8 mouse cellular contexts compared by ENCODE assay signal in genomic region chr12:30369786-30370185, GRCm38 (mm10). TPM values are rescaled to one million over a fixed set of nuclear protein-coding genes. Genes with fewer than 3 reads are reported as not detected.
A peak's percentile ranks its signal among the peaks of the same experiment; 100 is the strongest.
DNase-seq lines count a peak whose midpoint lies in the region; ATAC-seq and TF ChIP-seq lines count a peak whose summit lies in the region.

No protein-coding gene starts in this region.

- H3K4me2 ChIP-seq in neural tube, embryonic 11.5 days (ENCODE audit: low read depth): no peak overlapping the region

- H3K27ac ChIP-seq in thymus, adult 2 months (ENCODE audit: control insufficient read depth, insufficient read depth, low read length): no peak overlapping the region
- no peak overlapping the region for H3K27ac ChIP-seq in cortical plate, adult 2 months (ENCODE audit: insufficient read depth, low read length)
- H3K27ac ChIP-seq in kidney, adult 2 months (ENCODE audit: insufficient read depth, low read depth, low read length): no peak overlapping the region
- H3K27ac ChIP-seq in neural tube, embryonic 11.5 days (ENCODE audit: low read depth, low read length): no peak overlapping the region

- H3K9me3 ChIP-seq in neural tube, embryonic 11.5 days (ENCODE audit: control insufficient read depth, low read length): no peaks in the 10 kb centered on the region

- TF ChIP-seq CTCF in thymus, adult 2 months (IDR thresholded peaks at IDR 0.05; ENCODE audit: borderline replicate concordance, control insufficient read depth, extremely low read depth, insufficient read depth, low read length, poor library complexity): no peak
- peak; percentile 93 for TF ChIP-seq CTCF in cortical plate, adult 2 months (IDR thresholded peaks at IDR 0.05; ENCODE audit: extremely low read depth, insufficient read depth, low read length)
- TF ChIP-seq CTCF in kidney, adult 2 months (conservative IDR thresholded peaks at IDR 0.05; ENCODE audit: insufficient read depth, insufficient read length, low read depth, low read length): peak; percentile 94

- no peaks in the 10 kb centered on the region for H3K36me3 ChIP-seq in thymus, adult 2 months (ENCODE audit: control insufficient read depth, insufficient read depth, low read length)
- H3K36me3 ChIP-seq in kidney, adult 2 months (ENCODE audit: control insufficient read depth, insufficient read depth, low read length): no peaks in the 10 kb centered on the region
- no peaks in the 10 kb centered on the region for H3K36me3 ChIP-seq in neural tube, embryonic 11.5 days (ENCODE audit: control insufficient read depth, insufficient read depth, low read length)

- DNase-seq in thymus, postnatal 14 days: peak; percentile 7
- DNase-seq in thymus, adult 2 months: no peak
- DNase-seq in gastrocnemius, postnatal 14 days: peak; percentile 78
- DNase-seq in kidney, adult 2 months: peak; percentile 89
- peak; percentile 87 to 93 for DNase-seq in left cerebral cortex, postnatal 25 days (ENCODE audit: low spot score in 2 of 2)
- peak; percentile 78 for DNase-seq in neural tube, embryonic 11.5 days (ENCODE audit: low spot score)
- peak; percentile 53 for DNase-seq in urinary bladder, postnatal 10 days (ENCODE audit: low spot score)

- no peak overlapping the region for H3K4me3 ChIP-seq in thymus, adult 2 months (ENCODE audit: control insufficient read depth, insufficient read depth, low read length)
- H3K4me3 ChIP-seq in cortical plate, adult 2 months (ENCODE audit: insufficient read depth, low read length): no peak overlapping the region
- no peak overlapping the region for H3K4me3 ChIP-seq in kidney, adult 2 months (ENCODE audit: insufficient read depth, low read depth, low read length)
- H3K4me3 ChIP-seq in neural tube, embryonic 11.5 days (ENCODE audit: low read depth, low read length): no peak overlapping the region

- intact Hi-C loops in gastrocnemius, postnatal 14 days (cut with DNase I; ENCODE audit: low total_unique reads): loop anchor here (5.0 to 10.0 kb wide), 4 partner anchors 167 to 317 kb away; no protein-coding TSS in a partner anchor
- intact Hi-C loops in left cerebral cortex, postnatal 25 days (cut with DNase I): loop anchor here (1.0 to 10.0 kb wide), 4 partner anchors 117 to 435 kb away; partner anchors contain the start of gene Pxdn

- H3K9ac ChIP-seq in neural tube, embryonic 11.5 days (ENCODE audit: low read length): no peak overlapping the region

- H3K27me3 ChIP-seq in thymus, adult 2 months (ENCODE audit: control insufficient read depth, insufficient read depth, low read length): no peaks in the 10 kb centered on the region
- H3K27me3 ChIP-seq in kidney, adult 2 months (replicated peaks; ENCODE audit: control insufficient read depth, insufficient read depth, low read length): no peaks in the 10 kb centered on the region
- H3K27me3 ChIP-seq in neural tube, embryonic 11.5 days (ENCODE audit: control insufficient read depth, insufficient read depth, low read length): no peaks in the 10 kb centered on the region

- TF ChIP-seq POLR2A in thymus, adult 2 months (IDR thresholded peaks at IDR 0.05; ENCODE audit: control insufficient read depth, extremely low read depth, insufficient read depth, low read length, poor library complexity): no peak
- TF ChIP-seq POLR2A in cortical plate, adult 2 months (IDR thresholded peaks at IDR 0.05; ENCODE audit: extremely low read depth, insufficient read depth, low read length): no peak
- no peak for TF ChIP-seq POLR2A in kidney, adult 2 months (IDR thresholded peaks at IDR 0.05; ENCODE audit: low read depth, low read length)

- H3K4me1 ChIP-seq in thymus, adult 2 months (replicated peaks; ENCODE audit: control insufficient read depth, insufficient read depth, low read length): no peaks in the 10 kb centered on the region
- H3K4me1 ChIP-seq in cortical plate, adult 2 months (ENCODE audit: control insufficient read depth, insufficient read depth, low read length): peaks cover 3% of the 10 kb centered on the region; the same call in 1 of the 2 replicates
- peaks cover 3% of the 10 kb centered on the region; the same call in 1 of the 2 replicates for H3K4me1 ChIP-seq in kidney, adult 2 months (ENCODE audit: control insufficient read depth, insufficient read depth, low read length)
- peaks cover 5% of the 10 kb centered on the region; the same call in 1 of the 2 replicates for H3K4me1 ChIP-seq in neural tube, embryonic 11.5 days (ENCODE audit: control insufficient read depth, insufficient read depth, low read length)

- no peak for ATAC-seq in neural tube, embryonic 11.5 days (ENCODE audit: insufficient read depth, low FRiP score, low TSS enrichment)

- 16% methylated on average over 6 of the region's 6 CpGs for whole genome bisulfite sequencing in thymus, adult 2 months
- WGBS in kidney, adult 2 months: 6% methylated on average over 6 of the region's 6 CpGs
- WGBS in neural tube, embryonic 11.5 days: 6% methylated on average over 6 of the region's 6 CpGs

RNA-seq across cellular contexts. Expression of gene Sntg2, which starts 3.4 kb away (rescaled TPM):
- polyA plus RNA-seq in thymus, adult 2 months (2012; rRNA removed): 0.19 and 0.22 TPM in 2 replicates
- 2.4 and 2.6 TPM in 2 replicates for polyA plus RNA-seq in cortical plate, adult 2 months (2012; rRNA removed)
- total RNA-seq in gastrocnemius, postnatal 14 days (2021): under 1 TPM; 0.44 to 0.68 TPM
- polyA plus RNA-seq in kidney, adult 2 months (2012; rRNA removed): 0.88 and 1.2 TPM in 2 replicates
- total RNA-seq in left cerebral cortex, postnatal 25 days (2021): 1 to 10 TPM; 6.5 to 9.9 TPM
- polyA plus RNA-seq in neural tube, embryonic 11.5 days (2014; fragmentation: Nextera tagmentation; extraction: Ambion mirVana): 0.94 and 1.7 TPM in 2 replicates
